ENCODE assay signal across 8 mouse cellular contexts in the genomic region with DNA sequence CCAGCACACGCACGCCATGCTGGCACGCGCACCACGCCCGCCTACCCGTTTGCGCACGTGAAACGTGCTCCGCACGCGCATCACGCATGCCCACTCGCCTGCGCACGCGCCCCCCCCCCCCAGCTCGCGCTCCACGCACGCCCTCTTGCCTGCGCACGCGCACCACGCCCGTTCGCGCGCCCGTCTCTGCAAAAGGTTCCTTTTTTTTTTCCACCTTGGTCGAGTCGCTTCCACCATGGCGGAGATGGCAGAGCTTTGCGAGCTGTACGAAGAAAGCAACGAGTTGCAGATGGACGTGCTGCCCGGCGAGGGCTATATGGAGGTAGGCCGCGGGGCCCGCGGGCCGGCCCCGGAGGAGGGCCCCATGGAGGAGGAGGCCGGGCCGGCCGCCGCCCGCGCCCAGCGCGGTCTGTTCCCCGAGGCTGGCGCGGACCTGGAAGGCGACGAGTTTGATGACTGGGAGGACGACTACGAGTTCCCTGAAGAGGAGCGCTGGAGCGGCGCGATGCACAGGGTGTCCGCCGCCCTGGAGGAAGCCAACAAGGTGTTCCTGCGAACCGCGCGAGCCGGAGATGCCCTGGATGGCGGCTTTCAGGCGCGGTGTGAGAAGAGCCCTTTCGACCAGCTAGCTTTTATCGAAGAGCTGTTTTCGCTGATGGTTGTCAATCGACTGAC. TPM values are rescaled to one million over a fixed set of nuclear protein-coding genes. Genes with fewer than 3 reads are reported as not detected.
DNase-seq lines count a peak whose midpoint lies in the region; ATAC-seq lines count a peak whose summit lies in the region.

A gene (plus strand): TSS at position 139 of the 675 bp plus-strand sequence.

- DNase-seq in B cell, adult 2 months, result peak; percentile 74 to 79
- DNase-seq in brain, adult 2 months (ENCODE audit: low read depth, low spot score), result peak; percentile 97
- DNase-seq in liver, embryonic 11.5 days (ENCODE audit: low spot score), result peak; percentile 77
- peak; percentile 91 for DNase-seq in naive thymus-derived CD4-positive, alpha-beta T cell, adult 2 months (ENCODE audit: low read depth)
- DNase-seq in splenic B cell, adult 2 months (ENCODE audit: low read depth, low spot score), result peak; percentile 91

- peak; percentile 80 for ATAC-seq in erythroblast, adult 5-6 weeks (replicated peaks; ENCODE audit: low FRiP score, poor library complexity, severe bottlenecking)
- peak; percentile 84 for ATAC-seq in heart, embryonic 11.5 days (replicated peaks; ENCODE audit: insufficient number of reproducible peaks, low FRiP score, low TSS enrichment)
- ATAC-seq in kidney, embryonic 16.5 days (ENCODE audit: low FRiP score, low TSS enrichment), result peak; percentile 93
- peak; percentile 88 for ATAC-seq in liver, embryonic 11.5 days (replicated peaks; ENCODE audit: low FRiP score)

- H3K36me3 ChIP-seq in heart, embryonic 11.5 days (ENCODE audit: control insufficient read depth, insufficient read depth, low read length), result no peaks in the 10 kb centered on the region
- no peaks in the 10 kb centered on the region for H3K36me3 ChIP-seq in kidney, embryonic 16.5 days (ENCODE audit: insufficient read depth, low read length)
- no peaks in the 10 kb centered on the region for H3K36me3 ChIP-seq in liver, embryonic 11.5 days (ENCODE audit: control insufficient read depth, insufficient read depth, low read length)
- no peaks in the 10 kb centered on the region for H3K36me3 ChIP-seq in splenic B cell, adult 2 months (ENCODE audit: control insufficient read depth, insufficient read depth, low read length, poor library complexity, severe bottlenecking)

- no peaks in the 10 kb centered on the region for H3K27me3 ChIP-seq in heart, embryonic 11.5 days (ENCODE audit: control insufficient read depth, insufficient read depth, low read length)
- no peaks in the 10 kb centered on the region for H3K27me3 ChIP-seq in kidney, embryonic 16.5 days (ENCODE audit: insufficient read depth, low read length)
- no peaks in the 10 kb centered on the region for H3K27me3 ChIP-seq in liver, embryonic 11.5 days (replicated peaks; ENCODE audit: control insufficient read depth, insufficient read depth, low read length)
- no peaks in the 10 kb centered on the region for H3K27me3 ChIP-seq in splenic B cell, adult 2 months (ENCODE audit: control insufficient read depth, insufficient read depth, low read length, poor library complexity, severe bottlenecking)

- peak within 1 kb of the TSS; percentile 87 for H3K27ac ChIP-seq in heart, embryonic 11.5 days (ENCODE audit: low read depth, low read length)
- peak within 1 kb of the TSS; percentile 84 for H3K27ac ChIP-seq in kidney, embryonic 16.5 days (ENCODE audit: low read length)
- H3K27ac ChIP-seq in liver, embryonic 11.5 days (ENCODE audit: low read depth, low read length), result peak within 1 kb of the TSS; percentile 82

- peak within 1 kb of the TSS; percentile 60 for H3K4me2 ChIP-seq in heart, embryonic 11.5 days
- peak within 1 kb of the TSS; percentile 87 for H3K4me2 ChIP-seq in kidney, embryonic 16.5 days (replicated peaks; ENCODE audit: low read depth, low read length)
- peak within 1 kb of the TSS; percentile 81 for H3K4me2 ChIP-seq in liver, embryonic 11.5 days

- H3K9me3 ChIP-seq in heart, embryonic 11.5 days (replicated peaks; ENCODE audit: control insufficient read depth, low read length), result no peaks in the 10 kb centered on the region
- no peaks in the 10 kb centered on the region for H3K9me3 ChIP-seq in kidney, embryonic 16.5 days (ENCODE audit: low read length)
- H3K9me3 ChIP-seq in liver, embryonic 11.5 days (ENCODE audit: control insufficient read depth, low read length), result no peaks in the 10 kb centered on the region

- peak within 1 kb of the TSS; percentile 92 for H3K9ac ChIP-seq in heart, embryonic 11.5 days (ENCODE audit: low read depth, low read length)
- peak within 1 kb of the TSS; percentile 95 for H3K9ac ChIP-seq in kidney, embryonic 16.5 days (replicated peaks; ENCODE audit: low read length)
- peak within 1 kb of the TSS; percentile 83 for H3K9ac ChIP-seq in liver, embryonic 11.5 days (ENCODE audit: low read depth, low read length)

- peaks cover 5% of the 10 kb centered on the region for H3K4me1 ChIP-seq in heart, embryonic 11.5 days (ENCODE audit: control insufficient read depth, insufficient read depth, low read length)
- H3K4me1 ChIP-seq in kidney, embryonic 16.5 days (ENCODE audit: insufficient read depth, low read length), result peaks cover 7% of the 10 kb centered on the region
- H3K4me1 ChIP-seq in liver, embryonic 11.5 days (replicated peaks; ENCODE audit: control insufficient read depth, insufficient read depth, low read length), result peaks cover 2% of the 10 kb centered on the region; the same call in 1 of the 2 replicates

- H3K4me3 ChIP-seq in heart, embryonic 11.5 days (ENCODE audit: low read depth, low read length), result peak within 1 kb of the TSS; percentile 75
- H3K4me3 ChIP-seq in kidney, embryonic 16.5 days (ENCODE audit: low read length), result peak within 1 kb of the TSS; percentile 89
- H3K4me3 ChIP-seq in liver, embryonic 11.5 days (ENCODE audit: low read depth, low read length), result peak within 1 kb of the TSS; percentile 69

- WGBS in heart, embryonic 11.5 days (ENCODE audit: insufficient replicate concordance), result under 1% methylated on average over 63 of the region's 79 CpGs
- 0% methylated on average over 65 of the region's 79 CpGs for WGBS in kidney, embryonic 16.5 days
- whole genome bisulfite sequencing in liver, embryonic 11.5 days, result under 1% methylated on average over 79 of the region's 79 CpGs

RNA-seq across cellular contexts. Expression of the gene that starts here (rescaled TPM):
- 32.4 and 46.3 TPM in 2 replicates for total RNA-seq in erythroblast, adult 5-6 weeks (2015; ENCODE audit: low replicate concordance)
- 39.1 and 39.9 TPM in 2 replicates for total RNA-seq in erythroblast, adult 5-6 weeks (2017; ENCODE audit: low replicate concordance)
- 182 and 197 TPM in 2 replicates for polyA plus RNA-seq in heart, embryonic 11.5 days (2014; fragmentation: Nextera tagmentation; extraction: Ambion mirVana)
- polyA plus RNA-seq in kidney, embryonic 16.5 days (2015; fragmentation: Nextera tagmentation; extraction: Ambion mirVana), result 91.8 and 99.5 TPM in 2 replicates
- polyA plus RNA-seq in liver, embryonic 11.5 days (2014; fragmentation: Nextera tagmentation; extraction: Ambion mirVana), result 81.1 and 84.1 TPM in 2 replicates

Comparison
In these comparisons a context has a peak if more than half of its experiments do, and no peak if none do; other contexts are left out.
1. Peak in every context shown above with its lines: DNase-seq, ATAC-seq, H3K4me3 ChIP-seq and H3K27ac ChIP-seq.